Comparison of ENCODE assay signal across 10 mouse cellular contexts in genomic region chr10:28492206-28492605, GRCm38 (mm10).
A peak's percentile ranks its signal among the peaks of the same experiment; 100 is the strongest.
DNase-seq lines count a peak whose midpoint lies in the region; ATAC-seq and TF ChIP-seq lines count a peak whose summit lies in the region.
"Had no signal": no experiment of that assay in that cellular context is flagged by ENCODE, and none has a peak within 500 bp of the region (broad histone marks: within the 10 kb centered on the region; RNA-seq: fewer than 3 reads in every experiment).

No protein-coding gene starts in this region.

- no peak for TF ChIP-seq POLR2A in thymus, adult 2 months (IDR thresholded peaks at IDR 0.05; ENCODE audit: control insufficient read depth, extremely low read depth, insufficient read depth, low read length, poor library complexity)

- H3K27ac ChIP-seq in neural tube, embryonic 15.5 days (replicated peaks) = no peak overlapping the region
- H3K27ac ChIP-seq in thymus, adult 2 months (ENCODE audit: control insufficient read depth, insufficient read depth, low read length) = no peak overlapping the region
- H3K27ac ChIP-seq in liver, postnatal 0 days (ENCODE audit: low read depth) = no peak overlapping the region
- H3K27ac ChIP-seq: neural tube, embryonic 12.5 days had no signal

- no peak for ATAC-seq in neural tube, embryonic 15.5 days (ENCODE audit: low FRiP score)
- no peak for ATAC-seq in liver, postnatal 0 days

- no peak overlapping the region for H3K9ac ChIP-seq in neural tube, embryonic 15.5 days (replicated peaks)
- no peak overlapping the region for H3K9ac ChIP-seq in liver, postnatal 0 days (replicated peaks)
- H3K9ac ChIP-seq: lung, embryonic 15.5 days; neural tube, embryonic 12.5 days had no signal

- intact Hi-C loops in heart, postnatal 14 days (cut with DNase I) = no loop called here

- no peaks in the 10 kb centered on the region for H3K27me3 ChIP-seq in neural tube, embryonic 15.5 days (replicated peaks)
- no peaks in the 10 kb centered on the region for H3K27me3 ChIP-seq in thymus, adult 2 months (ENCODE audit: control insufficient read depth, insufficient read depth, low read length)
- no peaks in the 10 kb centered on the region for H3K27me3 ChIP-seq in liver, postnatal 0 days (ENCODE audit: insufficient read depth, low read length)
- H3K27me3 ChIP-seq: lung, embryonic 15.5 days; neural tube, embryonic 12.5 days had no signal

- no peak overlapping the region for H3K4me3 ChIP-seq in neural tube, embryonic 15.5 days (replicated peaks)
- H3K4me3 ChIP-seq in thymus, adult 2 months (ENCODE audit: control insufficient read depth, insufficient read depth, low read length) = no peak overlapping the region
- no peak overlapping the region for H3K4me3 ChIP-seq in liver, postnatal 0 days (ENCODE audit: low read depth, low read length)
- H3K4me3 ChIP-seq: erythroblast, embryonic 14.5 days; neural tube, embryonic 12.5 days had no signal

- no peak for TF ChIP-seq EP300 in liver, postnatal 0 days (IDR thresholded peaks at IDR 0.05; ENCODE audit: low read depth)

- H3K4me2 ChIP-seq in neural tube, embryonic 15.5 days = no peak overlapping the region
- H3K4me2 ChIP-seq in liver, postnatal 0 days (ENCODE audit: low read depth, low read length) = no peak overlapping the region

- H3K9me3 ChIP-seq in neural tube, embryonic 15.5 days (replicated peaks) = no peaks in the 10 kb centered on the region
- no peaks in the 10 kb centered on the region for H3K9me3 ChIP-seq in liver, postnatal 0 days (ENCODE audit: low read length)
- H3K9me3 ChIP-seq: lung, embryonic 15.5 days; neural tube, embryonic 12.5 days had no signal

- peak; percentile 26 for DNase-seq in neural tube, embryonic 10.5 days (ENCODE audit: extremely low spot score, low spot score)
- DNase-seq in cerebellum, postnatal 36 days = peak; percentile 68 to 71
- DNase-seq in heart, postnatal 14 days = peak; percentile 19 to 55
- no peak for DNase-seq in thymus, adult 2 months
- no peak for DNase-seq in liver, postnatal 0 days
- no peak for DNase-seq in testis, postnatal 10 days (ENCODE audit: low spot score)

- H3K4me1 ChIP-seq in neural tube, embryonic 15.5 days = peaks cover 16% of the 10 kb centered on the region
- H3K4me1 ChIP-seq in thymus, adult 2 months (replicated peaks; ENCODE audit: control insufficient read depth, insufficient read depth, low read length) = no peaks in the 10 kb centered on the region
- H3K4me1 ChIP-seq in liver, postnatal 0 days (ENCODE audit: insufficient read depth) = no peaks in the 10 kb centered on the region

- H3K36me3 ChIP-seq in neural tube, embryonic 15.5 days = no peaks in the 10 kb centered on the region
- H3K36me3 ChIP-seq in thymus, adult 2 months (ENCODE audit: control insufficient read depth, insufficient read depth, low read length) = no peaks in the 10 kb centered on the region
- H3K36me3 ChIP-seq in liver, postnatal 0 days (replicated peaks; ENCODE audit: insufficient read depth, low read length) = no peaks in the 10 kb centered on the region
- H3K36me3 ChIP-seq: neural tube, embryonic 12.5 days had no signal

- 49% methylated on average over 9 of the region's 9 CpGs for WGBS in neural tube, embryonic 15.5 days
- WGBS in thymus, adult 2 months = 95% methylated on average over 9 of the region's 9 CpGs
- WGBS in liver, postnatal 0 days (ENCODE audit: insufficient replicate concordance) = 71% methylated on average over 9 of the region's 9 CpGs

- TF ChIP-seq CTCF in thymus, adult 2 months (IDR thresholded peaks at IDR 0.05; ENCODE audit: borderline replicate concordance, control insufficient read depth, extremely low read depth, insufficient read depth, low read length, poor library complexity) = no peak
- TF ChIP-seq CTCF in liver, postnatal 0 days (IDR thresholded peaks at IDR 0.05; ENCODE audit: low read depth) = no peak

Comparison
In these comparisons a context has a peak if more than half of its experiments do, and no peak if none do; other contexts are left out.
1. DNase-seq: peak in neural tube, embryonic 10.5 days (single experiment), cerebellum, postnatal 36 days (2 of 2) and heart, postnatal 14 days (2 of 2); none in thymus, adult 2 months (single experiment), liver, postnatal 0 days (single experiment) and testis, postnatal 10 days (single experiment).